Comparison of ENCODE assay signal across 8 mouse cellular contexts in the genomic region with DNA sequence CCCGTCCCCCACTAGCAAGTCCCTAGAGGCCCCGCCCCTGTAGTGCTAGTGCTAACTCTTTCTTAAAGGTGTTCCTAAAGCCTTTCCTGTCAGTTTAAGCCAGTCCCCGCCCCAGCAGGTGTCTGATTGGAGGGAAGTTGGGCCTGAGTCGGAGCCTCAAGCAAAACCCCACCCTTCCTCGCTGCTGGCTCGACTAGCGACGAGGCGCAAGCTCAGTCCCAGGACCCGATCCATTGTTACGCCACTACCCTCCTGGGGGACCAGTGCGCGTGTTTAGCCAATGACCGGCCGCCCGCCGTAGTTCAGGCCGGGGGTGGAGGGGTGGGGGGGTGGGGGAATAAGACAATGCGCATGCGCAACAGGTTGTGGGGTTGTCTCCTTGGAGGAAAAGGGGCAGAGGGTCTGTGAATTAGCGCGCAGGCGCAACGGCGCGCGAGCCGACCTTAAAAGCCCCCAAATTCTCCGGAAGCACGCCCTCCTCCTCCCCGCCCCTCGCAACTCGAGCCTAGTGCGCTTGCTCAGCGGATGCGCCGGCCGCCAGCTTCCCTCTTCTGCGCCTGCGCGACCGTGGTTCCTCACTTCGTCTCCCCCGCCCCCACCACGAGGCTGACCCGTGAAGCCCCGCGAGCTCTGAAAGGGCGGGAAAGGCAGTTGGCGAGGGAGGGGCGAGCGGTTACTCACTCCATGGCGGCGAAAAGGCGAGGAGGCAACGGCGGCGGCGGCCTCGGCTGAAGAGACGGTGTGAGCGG. TPM values are rescaled to one million over a fixed set of nuclear protein-coding genes. Genes with fewer than 3 reads are reported as not detected.
A peak's percentile ranks its signal among the peaks of the same experiment; 100 is the strongest.
DNase-seq lines count a peak whose midpoint lies in the region; ATAC-seq lines count a peak whose summit lies in the region.

A gene (plus strand): TSS at position 368 of the 749 bp plus-strand sequence.
A gene (plus strand): TSS at position 667 of the 749 bp plus-strand sequence.

- H3K79me2 ChIP-seq in macrophage (ENCODE audit: inconsistent target): peaks cover 44% of the 10 kb centered on the region

- H3K9me3 ChIP-seq in hindbrain, embryonic 16.5 days (ENCODE audit: control insufficient read depth, low read length): no peaks in the 10 kb centered on the region

- H3K9ac ChIP-seq in hindbrain, embryonic 16.5 days (ENCODE audit: low read depth, low read length): peak within 1 kb of the TSS; percentile 89

- no peaks in the 10 kb centered on the region for H3K36me3 ChIP-seq in hindbrain, embryonic 16.5 days (ENCODE audit: control insufficient read depth, insufficient read depth, low read length)
- H3K36me3 ChIP-seq in macrophage (ENCODE audit: inconsistent target): no peaks in the 10 kb centered on the region

- DNase-seq in WW6 (ENCODE audit: low read depth, low spot score): peak; percentile 98
- DNase-seq in cerebellum, postnatal 4 days (ENCODE audit: low spot score in 2 of 2): peak; percentile 100
- peak; percentile 98 for DNase-seq in gastrocnemius, adult 18-20 months (ENCODE audit: low spot score)
- DNase-seq in left cerebral cortex, adult 18-20 months (ENCODE audit: low spot score in 2 of 2): peak; percentile 98 to 99
- peak; percentile 98 for DNase-seq in right cerebral cortex, adult 18-20 months
- DNase-seq in urinary bladder, postnatal 10 days (ENCODE audit: low spot score): peak; percentile 96

- peaks cover 32% of the 10 kb centered on the region for H3K4me1 ChIP-seq in hindbrain, embryonic 16.5 days (ENCODE audit: control insufficient read depth, insufficient read depth, low read depth, low read length)

- no peaks in the 10 kb centered on the region for H3K27me3 ChIP-seq in hindbrain, embryonic 16.5 days (replicated peaks; ENCODE audit: control insufficient read depth, insufficient read depth, low read length)

- ATAC-seq in hindbrain, embryonic 16.5 days: peak; percentile 96

- H3K4me2 ChIP-seq in hindbrain, embryonic 16.5 days (ENCODE audit: low read length): peak within 1 kb of the TSS; percentile 61

- H3K27ac ChIP-seq in hindbrain, embryonic 16.5 days (ENCODE audit: low read depth, low read length): peak within 1 kb of the TSS; percentile 91
- H3K27ac ChIP-seq in macrophage: peak within 1 kb of the TSS; percentile 93

- WGBS in hindbrain, embryonic 16.5 days: under 1% methylated on average over 52 of the region's 62 CpGs
- WGBS in macrophage (ENCODE audit: missing documents): under 1% methylated on average over 61 of the region's 62 CpGs

- H3K4me3 ChIP-seq in hindbrain, embryonic 16.5 days (ENCODE audit: low read length): peak within 1 kb of the TSS; percentile 82
- H3K4me3 ChIP-seq in macrophage (ENCODE audit: inconsistent target): peak within 1 kb of the TSS; percentile 90

RNA-seq across cellular contexts. Expression of the first gene that starts in this region (rescaled TPM):
- 10 to 100 TPM; 20.1 to 25.2 TPM for total RNA-seq in gastrocnemius, adult 18-20 months (2021)
- 42.5 and 51.6 TPM in 2 replicates for polyA plus RNA-seq in hindbrain, embryonic 16.5 days (2015; fragmentation: Nextera tagmentation; extraction: Ambion mirVana)
- 10 to 100 TPM; 33.0 to 38.1 TPM for total RNA-seq in left cerebral cortex, adult 18-20 months (2021)
- total RNA-seq in macrophage (2018; cell fraction: chromatin; rRNA removed): 10 to 100 TPM in 24 of 26 experiments, 1 to 10 TPM in 2; 7.9 to 35.5 (median 17.8) TPM
- 10 to 100 TPM; 41.8 to 65.9 (median 52.2) TPM for total RNA-seq in macrophage (2018; cell fraction: cytosol; rRNA removed)
- total RNA-seq in macrophage (2018; cell fraction: nucleus; rRNA removed): 10 to 100 TPM; 17.7 to 43.3 (median 33.1) TPM
- 60.3 to 113 TPM (median 73.8 TPM) in 3 replicates for polyA plus RNA-seq in macrophage (2018)

RNA-seq across cellular contexts. Expression of the second gene that starts in this region (rescaled TPM):
- total RNA-seq in gastrocnemius, adult 18-20 months (2021): 1 to 10 TPM; 2.3 to 3.5 TPM
- polyA plus RNA-seq in hindbrain, embryonic 16.5 days (2015; fragmentation: Nextera tagmentation; extraction: Ambion mirVana): 0.80 and 1.7 TPM in 2 replicates
- 1 to 10 TPM; 1.8 to 2.3 TPM for total RNA-seq in left cerebral cortex, adult 18-20 months (2021)
- total RNA-seq in macrophage (2018; cell fraction: chromatin; rRNA removed): 100 to 1,000 TPM in 1 of 26 experiments, 10 to 100 TPM in 22, 1 to 10 TPM in 3; 6.1 to 148 (median 24.7) TPM
- total RNA-seq in macrophage (2018; cell fraction: cytosol; rRNA removed): 10 to 100 TPM in 3 of 26 experiments, 1 to 10 TPM in 23; 1.1 to 21.6 (median 4.6) TPM
- total RNA-seq in macrophage (2018; cell fraction: nucleus; rRNA removed): 100 to 1,000 TPM in 2 of 26 experiments, 10 to 100 TPM in 23, 1 to 10 TPM in 1; 9.4 to 314 (median 22.8) TPM
- polyA plus RNA-seq in macrophage (2018): 2.3 to 2.8 TPM (median 2.7 TPM) in 3 replicates

Comparison
In these comparisons a context has a peak if more than half of its experiments do, and no peak if none do; other contexts are left out.
1. Peak in every context shown above with its lines: DNase-seq, ATAC-seq, H3K4me3 ChIP-seq and H3K27ac ChIP-seq.